Mouse (Mus musculus): ENCODE measurements at regions not wholly inside any gene's neighbourhood (a gene's known extent, or its start where the extent isn't known, plus 50 kb on each side); places are given as distances from the start of the nearest gene placed in this dataset.
A peak's percentile ranks its signal among the peaks of the same experiment; 100 is the strongest.

DNA sequence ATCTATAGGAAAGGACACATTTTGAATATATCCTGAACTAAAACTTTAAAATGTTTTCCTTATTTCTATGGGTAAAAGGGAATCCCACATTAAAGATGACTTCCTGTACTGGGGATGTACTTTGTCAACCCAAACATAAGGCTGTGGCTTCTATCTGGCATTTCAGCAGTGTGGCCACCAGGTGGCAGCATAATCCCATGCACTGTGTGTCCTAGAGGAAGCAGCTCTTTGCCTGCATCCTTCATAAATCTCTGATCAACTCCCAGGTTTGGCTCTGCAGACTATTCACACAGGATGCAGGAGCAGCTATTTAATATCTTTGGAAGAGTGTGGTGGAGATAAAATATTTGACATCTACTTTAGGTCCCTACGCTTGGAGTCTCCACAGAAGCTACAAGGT lies 59.1 kb downstream of the Bmp15 start:
- DNase-seq (ENCODE audit: low read depth, low spot score), result peak; percentile 49

DNA sequence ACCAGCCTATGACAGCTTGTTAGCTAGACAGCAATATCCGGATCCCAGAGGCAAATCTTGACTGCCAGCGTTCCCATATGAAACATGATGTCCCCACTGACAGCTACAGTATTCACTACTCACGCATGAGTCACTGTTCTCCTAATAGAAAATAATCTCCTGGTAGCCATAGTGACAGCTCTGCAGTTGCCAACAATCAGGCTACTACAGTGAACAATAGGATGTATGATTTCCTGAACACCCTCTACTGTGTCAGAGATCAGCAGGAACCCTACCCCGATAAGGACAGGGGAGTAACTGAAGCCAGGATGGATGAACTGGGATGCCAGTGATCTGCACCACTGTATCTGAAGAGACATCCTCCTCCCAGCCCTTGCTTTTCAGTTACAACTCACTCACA lies 62.0 kb downstream of the Bmp15 start:
- DNase-seq (ENCODE audit: low read depth, low spot score), result no peak

DNA sequence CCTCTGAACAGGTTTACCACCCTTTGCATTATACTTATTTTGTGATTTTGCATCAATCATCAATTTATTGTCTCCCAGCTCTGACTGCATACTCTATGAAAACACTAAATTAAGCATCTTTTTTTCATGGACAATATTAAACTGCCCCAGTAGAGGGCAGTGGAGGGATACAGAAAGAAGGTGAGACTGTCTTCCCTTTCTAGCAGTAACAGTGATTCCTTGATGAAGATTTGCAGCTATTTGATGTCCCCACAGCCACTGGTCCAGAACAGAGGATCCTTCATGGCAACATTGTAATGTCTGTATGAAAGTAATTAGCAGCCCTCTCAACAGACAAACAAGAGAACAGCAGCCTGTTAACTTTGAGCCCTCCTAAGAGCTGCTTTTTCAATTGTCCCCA lies 66.5 kb downstream of the Bmp15 start:
- no peak for DNase-seq (ENCODE audit: low read depth, low spot score)

DNA sequence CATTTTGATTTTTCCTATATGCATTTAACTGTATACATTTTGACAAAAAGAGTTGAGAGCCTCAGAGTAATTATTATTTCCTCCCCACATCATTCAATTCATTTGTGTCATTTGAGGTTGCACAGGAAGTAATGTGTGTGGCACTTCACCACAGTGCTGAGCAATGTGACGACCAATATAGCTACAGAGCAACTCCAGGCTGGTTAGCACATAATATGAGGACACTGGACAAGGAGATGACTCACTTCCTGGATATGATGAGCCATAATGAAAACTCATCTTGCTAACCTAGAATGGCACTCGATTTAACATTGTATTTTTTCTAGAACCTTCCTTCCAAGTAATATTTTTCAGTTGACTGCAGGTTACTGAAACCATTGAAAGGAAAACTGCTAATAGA lies 67.6 kb downstream of the Bmp15 start:
- no peak for DNase-seq (ENCODE audit: low read depth, low spot score)
